Mouse (Mus musculus) myocyte (in vitro differentiated cells): ENCODE measurements around the gene Gm10354.
"Not testable (repeated sequence)": the region's sequence is repeated elsewhere in the genome, so short reads cannot be mapped to it uniquely, and the experiment has no call there.

ENCODE experiments used
- MYOG ChIP-seq, 3 experiments: IDR thresholded peaks; one replicate each; pipeline ENCODE4 v1.6.1; 2011; ENCODE audit warnings: control low read depth in 2 of 3, low read depth in 2 of 3, mild to moderate bottlenecking in 2 of 3; ENCODE audit not compliant: insufficient read length in 2 of 3, control insufficient read depth in 1 of 3, insufficient read depth in 1 of 3
- POLR2A ChIP-seq: IDR thresholded peaks from one replicate; pipeline ENCODE4 v1.6.1; 2011; ENCODE audit warnings: low read depth, mild to moderate bottlenecking, control low read depth, moderate library complexity; ENCODE audit not compliant: insufficient read length

DNA sequence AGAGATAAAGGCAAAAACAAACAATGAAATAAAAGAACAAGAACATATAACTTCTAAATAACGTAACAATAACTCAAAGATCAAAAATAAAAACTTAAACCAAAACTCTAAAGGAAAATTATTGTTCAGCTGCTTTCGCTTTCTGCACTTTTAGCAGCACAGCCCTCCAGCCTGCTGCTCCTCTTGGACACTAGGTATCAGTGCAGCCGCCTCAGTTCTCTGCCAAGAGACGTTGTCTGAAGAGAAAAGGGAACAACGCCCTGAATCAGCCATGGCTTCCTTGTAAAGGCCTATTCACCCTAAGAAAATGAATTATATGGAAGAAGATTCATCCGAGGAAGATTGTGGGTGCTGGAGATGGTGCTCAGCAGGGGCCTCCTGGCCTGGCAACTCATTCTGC, 45.0 kb downstream of the Gm10354 start:
- TF ChIP-seq MYOG (IDR thresholded peaks at IDR 0.05; ENCODE audit: control insufficient read depth in 1 of 3, insufficient read depth in 1 of 3, insufficient read length in 2 of 3, low read depth in 2 of 3); POLR2A: not testable (repeated sequence)
